Mouse (Mus musculus): ENCODE measurements around the gene Nagk. TPM values are rescaled to one million over a fixed set of nuclear protein-coding genes. Genes with fewer than 3 reads are reported as not detected.
A peak's percentile ranks its signal among the peaks of the same experiment; 100 is the strongest.
"Not testable (repeated sequence)": the region's sequence is repeated elsewhere in the genome, so short reads cannot be mapped to it uniquely, and the experiment has no call there.

Gene Nagk
- polyA plus RNA-seq, 1 experiment = 42.9 TPM

- H3K79me2 ChIP-seq (ENCODE audit: control insufficient read depth, insufficient read depth) = no peaks in the 10 kb centered on the region
- TF ChIP-seq E2F4 (IDR thresholded peaks at IDR 0.05; ENCODE audit: insufficient read depth) (no peak), TCF12 (IDR thresholded peaks at IDR 0.05; ENCODE audit: insufficient read depth, poor library complexity, severe bottlenecking) (no peak)
- no peak overlapping the region for H3K4me3 ChIP-seq
- no peak overlapping the region for H3K4me2 ChIP-seq (ENCODE audit: low read depth)
- H3ac ChIP-seq (ENCODE audit: control insufficient read depth, insufficient read length) = no peak overlapping the region
- no peaks in the 10 kb centered on the region for H3K36me3 ChIP-seq (ENCODE audit: control insufficient read depth, insufficient read depth)
- peaks cover 2% of the 10 kb centered on the region for H3K27me3 ChIP-seq (ENCODE audit: control insufficient read depth, insufficient read depth, insufficient read length)
Measured at GRCm38 (mm10) chr6:83788554-83788953, 6.2 kb upstream of the Nagk start.

GRCm38 (mm10) chr6:83790533-83790932, 4.2 kb upstream of the Nagk start:
- not testable (repeated sequence) for H3ac ChIP-seq (ENCODE audit: control insufficient read depth, insufficient read length); H3K27me3 ChIP-seq (ENCODE audit: control insufficient read depth, insufficient read depth, insufficient read length); H3K36me3 ChIP-seq (ENCODE audit: control insufficient read depth, insufficient read depth); H3K79me2 ChIP-seq (ENCODE audit: control insufficient read depth, insufficient read depth); H3K4me2 ChIP-seq (ENCODE audit: low read depth); H3K4me3 ChIP-seq

- Histone ChIP-seq H3K27me3 (ENCODE audit: control insufficient read depth, insufficient read depth, insufficient read length) (no peaks in the 10 kb centered on the region), H3K36me3 (ENCODE audit: control insufficient read depth, insufficient read depth) (no peaks in the 10 kb centered on the region), H3K4me2 (ENCODE audit: low read depth) (peak overlapping the region; percentile 4), H3ac (ENCODE audit: control insufficient read depth, insufficient read length) (no peak overlapping the region), H3K79me2 (ENCODE audit: control insufficient read depth, insufficient read depth) (peaks cover 1% of the 10 kb centered on the region), H3K4me3 (no peak overlapping the region)
- no peak for TF ChIP-seq SRF (IDR thresholded peaks at IDR 0.05; ENCODE audit: control insufficient read depth, insufficient read length, low read depth)
- TF ChIP-seq MAX (IDR thresholded peaks at IDR 0.05; ENCODE audit: low read depth) = no peak
- no peak for TF ChIP-seq TCF12 (IDR thresholded peaks at IDR 0.05; ENCODE audit: insufficient read depth, poor library complexity, severe bottlenecking)
- TF ChIP-seq E2F4 (IDR thresholded peaks at IDR 0.05; ENCODE audit: insufficient read depth) = no peak
- no peak for TF ChIP-seq MYOG (IDR thresholded peaks at IDR 0.05; ENCODE audit: control insufficient read depth in 1 of 3, insufficient read depth in 1 of 3, insufficient read length in 2 of 3, low read depth in 2 of 3)
- TF ChIP-seq TCF3 (IDR thresholded peaks at IDR 0.05; ENCODE audit: insufficient read length, low read depth) = no peak
- TF ChIP-seq CEBPB (IDR thresholded peaks at IDR 0.05; ENCODE audit: insufficient read depth, poor library complexity, severe bottlenecking) = no peak
- no peak for TF ChIP-seq MYOD1 (IDR thresholded peaks at IDR 0.05; ENCODE audit: control insufficient read depth in 1 of 3, insufficient read length in 2 of 3, low read depth in 2 of 3)
- TF ChIP-seq REST (IDR thresholded peaks at IDR 0.05; ENCODE audit: insufficient read depth, insufficient read length) = no peak
- TF ChIP-seq POLR2AphosphoS2 (IDR thresholded peaks at IDR 0.05; ENCODE audit: insufficient read length, low read depth) = no peak
- TF ChIP-seq USF1 (IDR thresholded peaks at IDR 0.05; ENCODE audit: low read depth) = no peak
- TF ChIP-seq POLR2A (IDR thresholded peaks at IDR 0.05; ENCODE audit: insufficient read length, low read depth) = no peak
Measured at GRCm38 (mm10) chr6:83791251-83791890, 3.4 kb upstream of the Nagk start.

- peaks cover 6% of the 10 kb centered on the region for H3K36me3 ChIP-seq (ENCODE audit: control insufficient read depth, insufficient read depth)
- H3ac ChIP-seq (ENCODE audit: control insufficient read depth, insufficient read length) = peak overlapping the region; percentile 13
- no peaks in the 10 kb centered on the region for H3K27me3 ChIP-seq (ENCODE audit: control insufficient read depth, insufficient read depth, insufficient read length)
- H3K79me2 ChIP-seq (ENCODE audit: control insufficient read depth, insufficient read depth) = peaks cover 3% of the 10 kb centered on the region
- TF ChIP-seq CEBPB (IDR thresholded peaks at IDR 0.05; ENCODE audit: insufficient read depth, poor library complexity, severe bottlenecking) = peak; percentile 67; the same call in 1 of the 2 replicates
- no peak for TF ChIP-seq MYOG (IDR thresholded peaks at IDR 0.05; ENCODE audit: control insufficient read depth in 1 of 3, insufficient read depth in 1 of 3, insufficient read length in 2 of 3, low read depth in 2 of 3)
- H3K4me2 ChIP-seq (ENCODE audit: low read depth) = peak overlapping the region; percentile 84
- H3K4me3 ChIP-seq = peak overlapping the region; percentile 74
Measured at GRCm38 (mm10) chr6:83795492-83795900, 714 bp downstream of the Nagk start.

GRCm38 (mm10) chr6:83796686-83797085, 1.9 kb downstream of the Nagk start:
- TF ChIP-seq TCF12 (IDR thresholded peaks at IDR 0.05; ENCODE audit: insufficient read depth, poor library complexity, severe bottlenecking) (no peak), POLR2AphosphoS2 (IDR thresholded peaks at IDR 0.05; ENCODE audit: insufficient read length, low read depth) (no peak), CEBPB (IDR thresholded peaks at IDR 0.05; ENCODE audit: insufficient read depth, poor library complexity, severe bottlenecking) (no peak), POLR2A (IDR thresholded peaks at IDR 0.05; ENCODE audit: insufficient read length, low read depth) (no peak), REST (IDR thresholded peaks at IDR 0.05; ENCODE audit: insufficient read depth, insufficient read length) (no peak), SRF (IDR thresholded peaks at IDR 0.05; ENCODE audit: control insufficient read depth, insufficient read length, low read depth) (no peak), USF1 (IDR thresholded peaks at IDR 0.05; ENCODE audit: low read depth) (no peak), MAX (IDR thresholded peaks at IDR 0.05; ENCODE audit: low read depth) (no peak), E2F4 (IDR thresholded peaks at IDR 0.05; ENCODE audit: insufficient read depth) (no peak), MYOG (IDR thresholded peaks at IDR 0.05; ENCODE audit: control insufficient read depth in 1 of 3, insufficient read depth in 1 of 3, insufficient read length in 2 of 3, low read depth in 2 of 3) (no peak), MYOD1 (IDR thresholded peaks at IDR 0.05; ENCODE audit: control insufficient read depth in 1 of 3, insufficient read length in 2 of 3, low read depth in 2 of 3) (no peak)
- H3K27me3 ChIP-seq (ENCODE audit: control insufficient read depth, insufficient read depth, insufficient read length) = no peaks in the 10 kb centered on the region
- peak overlapping the region; percentile 4 for H3K4me2 ChIP-seq (ENCODE audit: low read depth)
- H3K79me2 ChIP-seq (ENCODE audit: control insufficient read depth, insufficient read depth) = peaks cover 3% of the 10 kb centered on the region
- no peak overlapping the region for H3K4me3 ChIP-seq
- peaks cover 6% of the 10 kb centered on the region for H3K36me3 ChIP-seq (ENCODE audit: control insufficient read depth, insufficient read depth)
- no peak overlapping the region for H3ac ChIP-seq (ENCODE audit: control insufficient read depth, insufficient read length)
